In genomic region chr15:100424396-100425122, GRCm38 (mm10) we compare ENCODE assay signal across 8 mouse cellular contexts. TPM values are rescaled to one million over a fixed set of nuclear protein-coding genes. Genes with fewer than 3 reads are reported as not detected.
A peak's percentile ranks its signal among the peaks of the same experiment; 100 is the strongest.
DNase-seq lines count a peak whose midpoint lies in the region; ATAC-seq lines count a peak whose summit lies in the region.

TSS of gene Slc11a2 (minus strand) at chr15:100425072.

- H3K4me1 ChIP-seq in forebrain, embryonic 11.5 days (replicated peaks; ENCODE audit: control insufficient read depth, insufficient read depth, low read length), result peaks cover 12% of the 10 kb centered on the region
- peaks cover 42% of the 10 kb centered on the region for H3K4me1 ChIP-seq in hindbrain, embryonic 10.5 days (replicated peaks)
- H3K4me1 ChIP-seq in midbrain, embryonic 12.5 days, result peaks cover 34% of the 10 kb centered on the region

- no peak within 1 kb of the TSS for H3K27ac ChIP-seq in forebrain, embryonic 11.5 days (ENCODE audit: low read depth, low read length)
- no peak within 1 kb of the TSS for H3K27ac ChIP-seq in hindbrain, embryonic 10.5 days
- no peak within 1 kb of the TSS for H3K27ac ChIP-seq in midbrain, embryonic 12.5 days (replicated peaks)

- H3K27me3 ChIP-seq in forebrain, embryonic 11.5 days (ENCODE audit: control insufficient read depth, insufficient read depth, low read length), result peaks cover 19% of the 10 kb centered on the region
- peaks cover 32% of the 10 kb centered on the region for H3K27me3 ChIP-seq in hindbrain, embryonic 10.5 days (ENCODE audit: insufficient read depth, poor library complexity, severe bottlenecking)
- H3K27me3 ChIP-seq in midbrain, embryonic 12.5 days, result peaks cover 47% of the 10 kb centered on the region

- 28% methylated on average over 17 of the region's 17 CpGs for WGBS in forebrain, embryonic 11.5 days
- WGBS in hindbrain, embryonic 10.5 days, result 30% methylated on average over 17 of the region's 17 CpGs
- WGBS in midbrain, embryonic 12.5 days, result 31% methylated on average over 17 of the region's 17 CpGs

- peak within 1 kb of the TSS; percentile 12 for H3K9ac ChIP-seq in forebrain, embryonic 11.5 days (ENCODE audit: low read length)
- H3K9ac ChIP-seq in midbrain, embryonic 12.5 days (replicated peaks), result no peak within 1 kb of the TSS; the same call in 1 of the 2 replicates

- H3K9me3 ChIP-seq in forebrain, embryonic 11.5 days (ENCODE audit: control insufficient read depth, low read length), result no peaks in the 10 kb centered on the region
- no peaks in the 10 kb centered on the region for H3K9me3 ChIP-seq in hindbrain, embryonic 10.5 days
- H3K9me3 ChIP-seq in midbrain, embryonic 12.5 days, result no peaks in the 10 kb centered on the region

- peak within 1 kb of the TSS; percentile 69 for H3K4me2 ChIP-seq in forebrain, embryonic 11.5 days (ENCODE audit: low read depth, low read length, severe bottlenecking)
- H3K4me2 ChIP-seq in midbrain, embryonic 12.5 days (replicated peaks), result peak within 1 kb of the TSS; percentile 92

- H3K36me3 ChIP-seq in forebrain, embryonic 11.5 days (ENCODE audit: control insufficient read depth, insufficient read depth, low read length), result no peaks in the 10 kb centered on the region
- no peaks in the 10 kb centered on the region for H3K36me3 ChIP-seq in hindbrain, embryonic 10.5 days
- H3K36me3 ChIP-seq in midbrain, embryonic 12.5 days, result no peaks in the 10 kb centered on the region

- ATAC-seq in forebrain, embryonic 11.5 days (replicated peaks; ENCODE audit: low FRiP score), result no peak
- ATAC-seq in midbrain, embryonic 12.5 days (ENCODE audit: low FRiP score, low read depth), result no peak

- no peak for DNase-seq in urinary bladder, adult 2 months (ENCODE audit: low spot score)
- DNase-seq in urinary bladder, postnatal 10 days (ENCODE audit: low spot score), result no peak
- DNase-seq in forebrain, embryonic 11.5 days (ENCODE audit: low spot score), result no peak
- DNase-seq in hindbrain, embryonic 10.5 days (ENCODE audit: low spot score), result peak; percentile 30
- no peak for DNase-seq in layer of hippocampus, postnatal 25 days (ENCODE audit: extremely low spot score in 1 of 2, low spot score in 1 of 2)
- DNase-seq in frontal cortex, postnatal 25 days (ENCODE audit: low spot score in 2 of 2), result no peak
- DNase-seq in MN1 (ENCODE audit: low spot score), result no peak

- H3K4me3 ChIP-seq in forebrain, embryonic 11.5 days (ENCODE audit: low read depth, low read length), result peak within 1 kb of the TSS; percentile 96
- H3K4me3 ChIP-seq in hindbrain, embryonic 10.5 days, result peak within 1 kb of the TSS; percentile 90
- peak within 1 kb of the TSS; percentile 94 for H3K4me3 ChIP-seq in midbrain, embryonic 12.5 days

RNA-seq across cellular contexts. Expression of gene Slc11a2, which starts in this region (rescaled TPM):
- polyA plus RNA-seq in urinary bladder, adult 2 months (2012; rRNA removed), result 19.3 and 21.5 TPM in 2 replicates
- 18.0 and 23.2 TPM in 2 replicates for polyA plus RNA-seq in forebrain, embryonic 11.5 days (2014; fragmentation: Nextera tagmentation; extraction: Ambion mirVana)
- polyA plus RNA-seq in hindbrain, embryonic 10.5 days (2016; fragmentation: Nextera tagmentation; extraction: Ambion mirVana), result 25.1 and 26.2 TPM in 2 replicates
- total RNA-seq in layer of hippocampus, postnatal 25 days (2021), result 10 to 100 TPM; 49.3 to 66.3 TPM
- 22.6 and 22.8 TPM in 2 replicates for polyA plus RNA-seq in midbrain, embryonic 12.5 days (2016; fragmentation: Nextera tagmentation; extraction: Ambion mirVana)
